Mouse (Mus musculus) heart, adult 8-10 months (tissue): ENCODE measurements around the gene Cox4i1. TPM values are rescaled to one million over a fixed set of nuclear protein-coding genes. Genes with fewer than 3 reads are reported as not detected.
"Not testable (repeated sequence)": the region's sequence is repeated elsewhere in the genome, so short reads cannot be mapped to it uniquely, and the experiment has no call there.

Experiments used
- DNase-seq: peaks from one replicate; pipeline ENCODE4 v3.0.0; 2022; ENCODE audit warnings: low spot score
- total RNA-seq, 4 experiments: library from RNA; stranded (reverse); gene quantifications; 2 replicates each; pipeline ENCODE4 v1.2.4; 2022

Cox4i1 gene
- total RNA-seq, 4 experiments from 2014 or later = 4,385 to 5,037 (median 4,791) TPM

DNA sequence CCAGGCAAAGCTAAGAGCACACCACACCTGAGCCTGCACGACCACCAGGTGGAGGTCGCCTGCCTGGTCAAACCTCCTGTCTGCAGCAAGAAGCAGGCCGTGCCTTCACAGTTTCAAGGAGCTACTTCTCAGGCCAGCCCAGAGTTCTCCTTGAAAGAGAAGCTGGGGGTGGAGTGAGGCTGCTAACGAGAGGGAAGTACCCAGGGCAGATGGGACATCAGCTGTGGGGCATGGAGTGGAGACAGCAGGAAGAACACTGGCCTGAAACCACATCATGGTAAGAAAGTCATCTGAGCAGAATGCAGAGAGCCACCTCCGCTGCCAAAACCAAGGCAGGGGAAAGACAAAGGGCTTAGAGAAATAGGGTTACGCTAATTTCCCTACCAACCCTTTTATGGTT lies 3.5 kb upstream of the Cox4i1 start:
- no peak for DNase-seq

DNA sequence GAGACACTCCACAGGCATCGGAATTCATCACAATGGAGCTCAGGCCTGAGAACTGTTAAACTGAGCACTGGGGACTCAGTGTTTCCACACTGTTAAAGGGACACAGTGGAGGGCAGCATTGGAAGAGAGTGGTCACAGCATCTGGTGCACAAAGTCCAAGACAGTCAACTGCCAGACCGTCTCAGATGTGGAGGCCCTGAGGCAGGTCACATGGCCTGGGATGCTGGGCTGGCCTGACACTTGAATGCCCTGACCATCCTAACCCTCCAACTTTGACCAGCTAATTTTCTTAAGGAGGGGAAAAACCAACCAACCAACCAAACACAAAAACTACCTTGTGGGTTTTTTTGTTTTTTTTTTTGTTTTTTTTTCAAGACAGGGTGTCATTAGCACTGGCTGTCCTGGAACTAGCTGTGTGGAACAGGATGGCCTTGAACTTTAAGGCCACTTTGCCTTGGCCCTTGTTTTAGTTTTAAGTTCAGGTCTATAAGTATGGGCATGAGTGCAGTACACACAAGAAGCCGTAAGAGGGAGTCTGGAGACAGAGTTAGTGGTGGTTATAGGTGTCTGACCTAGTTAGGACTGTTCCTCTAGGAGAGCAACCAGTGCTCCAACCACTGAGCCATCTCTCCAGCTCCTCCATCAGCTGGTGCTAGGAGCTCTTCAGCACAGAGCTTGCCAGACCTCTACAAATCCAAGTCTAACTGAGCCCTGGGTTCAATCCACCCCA lies 2.1 kb upstream of the Cox4i1 start:
- DNase-seq = no peak

DNA sequence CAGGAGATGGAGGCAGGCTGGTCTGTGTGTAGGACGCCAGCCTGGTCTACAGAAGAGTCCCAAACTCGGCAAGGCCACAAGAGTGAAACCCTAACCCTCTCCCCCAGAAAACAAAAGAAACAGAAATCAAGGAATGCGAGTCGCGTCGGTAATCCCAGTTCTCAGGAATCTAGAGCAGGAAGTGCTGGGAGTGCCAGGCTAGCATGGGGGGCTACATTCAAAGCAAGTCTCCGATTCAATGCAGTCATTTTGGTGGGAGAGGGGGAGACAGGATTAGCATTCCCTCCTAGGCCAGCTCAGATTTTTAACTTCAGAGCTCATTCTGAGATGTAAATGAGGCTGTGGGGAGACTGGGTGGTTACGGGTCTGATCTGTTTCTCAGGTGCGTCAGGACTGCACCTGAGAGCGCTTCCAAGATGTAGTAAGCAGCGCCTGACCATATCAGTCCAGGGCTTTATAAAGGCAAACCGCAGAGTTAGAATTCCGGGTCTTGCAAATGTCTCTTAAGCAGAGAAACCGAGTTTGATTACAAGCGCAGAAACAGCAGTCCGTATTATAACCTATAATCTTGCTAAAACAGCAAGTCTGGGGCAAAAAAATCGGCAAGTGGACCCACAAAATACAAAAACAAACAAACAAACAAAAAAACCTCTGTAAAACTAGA lies 1.1 kb upstream of the Cox4i1 start:
- DNase-seq = no peak

DNA sequence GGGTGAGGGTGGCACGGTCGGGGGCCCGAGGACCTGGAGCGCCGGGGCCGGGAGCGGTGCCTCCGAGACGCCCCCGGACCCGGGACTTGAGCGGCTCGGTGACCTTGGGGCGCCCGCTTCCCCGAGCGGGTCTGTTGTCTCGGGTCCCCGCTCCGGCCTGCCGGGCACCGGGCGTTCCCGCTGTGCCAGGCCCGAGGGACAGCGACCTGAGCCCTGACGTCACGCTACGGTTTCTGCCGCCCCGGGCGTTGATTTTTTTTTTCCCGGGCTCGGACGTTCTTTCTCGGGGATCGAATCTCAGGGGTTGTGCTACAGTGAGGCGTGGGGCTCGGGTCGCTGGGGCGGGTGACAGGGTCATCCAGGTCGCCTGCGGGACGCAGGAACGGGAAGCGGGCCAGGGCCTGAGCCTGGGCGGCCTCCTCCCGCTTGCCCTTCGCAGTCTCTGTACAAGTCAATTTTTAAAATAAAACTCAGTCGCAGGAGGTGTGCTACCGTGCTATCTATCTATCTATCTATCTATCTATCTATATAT lies 418 bp downstream of the Cox4i1 start, which contains the start of gene Emc8:
Gene Emc8 (minus strand): TSS at position 200 of the 532 bp plus-strand sequence.
- no peak for DNase-seq

DNA sequence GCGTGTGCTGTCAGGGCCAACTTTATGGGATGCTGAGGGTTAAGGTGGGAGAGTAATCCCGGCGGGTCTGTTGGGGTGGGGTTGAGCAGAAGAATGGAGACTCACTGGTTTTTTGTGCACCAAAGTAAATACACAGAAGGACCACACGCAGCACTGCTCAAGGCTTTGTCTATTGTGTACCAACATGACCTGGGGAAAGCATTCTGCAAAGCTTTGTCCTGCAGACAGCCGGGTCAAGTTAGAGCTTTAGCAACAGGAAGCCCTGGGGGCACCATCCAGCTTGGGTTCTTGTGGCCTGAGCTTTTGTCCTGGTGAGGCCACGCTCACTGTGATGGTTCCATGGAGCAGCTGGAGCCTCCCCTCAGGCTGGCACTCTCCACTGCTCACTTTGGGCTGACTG lies 3.8 kb downstream of the Cox4i1 start:
- DNase-seq = no peak

DNA sequence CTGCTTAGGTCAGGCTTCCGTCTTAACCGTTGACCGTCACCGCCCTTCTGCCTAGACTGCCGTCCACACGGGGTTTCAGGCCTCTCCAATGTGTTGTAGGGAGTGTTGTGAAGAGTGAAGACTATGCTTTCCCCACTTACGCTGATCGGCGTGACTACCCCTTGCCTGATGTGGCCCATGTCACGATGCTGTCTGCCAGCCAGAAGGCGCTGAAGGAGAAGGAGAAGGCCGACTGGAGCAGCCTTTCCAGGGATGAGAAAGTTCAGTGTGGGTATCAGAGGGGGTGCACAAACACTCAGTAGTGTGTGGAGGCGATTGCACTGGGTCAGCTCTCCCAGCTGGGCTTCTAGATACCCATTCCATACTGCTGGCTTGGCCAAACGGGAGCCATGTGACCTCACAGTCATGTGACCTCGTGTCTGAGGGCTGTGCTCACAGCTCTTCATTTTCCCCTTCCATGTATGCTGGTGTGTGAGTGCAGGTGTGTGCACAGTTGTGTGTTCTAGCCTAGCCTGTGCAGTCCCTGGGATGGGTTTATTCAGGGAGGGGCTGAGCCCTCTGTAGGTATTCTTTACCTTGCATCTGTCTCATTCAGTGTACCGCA lies 4.7 kb downstream of the Cox4i1 start:
- DNase-seq = no peak

DNA sequence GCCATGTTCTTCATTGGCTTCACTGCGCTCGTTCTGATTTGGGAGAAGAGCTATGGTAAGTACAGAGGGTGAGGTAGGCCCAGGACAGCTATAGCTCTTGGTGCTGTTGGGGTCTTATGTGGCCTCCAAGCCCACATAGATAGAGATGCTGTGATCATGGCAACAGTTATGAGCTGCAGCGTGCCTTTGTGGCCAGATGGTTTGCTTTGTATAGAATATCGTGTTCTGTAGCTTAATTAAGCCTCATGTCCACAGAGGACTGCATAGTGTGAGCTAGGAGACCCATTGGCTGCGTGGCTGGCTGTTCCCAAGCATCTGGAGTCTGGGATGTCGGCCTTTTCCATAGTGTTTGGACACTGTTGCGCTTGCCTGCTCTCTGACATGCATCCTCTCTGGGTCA lies 5.3 kb downstream of the Cox4i1 start:
- no peak for DNase-seq

DNA sequence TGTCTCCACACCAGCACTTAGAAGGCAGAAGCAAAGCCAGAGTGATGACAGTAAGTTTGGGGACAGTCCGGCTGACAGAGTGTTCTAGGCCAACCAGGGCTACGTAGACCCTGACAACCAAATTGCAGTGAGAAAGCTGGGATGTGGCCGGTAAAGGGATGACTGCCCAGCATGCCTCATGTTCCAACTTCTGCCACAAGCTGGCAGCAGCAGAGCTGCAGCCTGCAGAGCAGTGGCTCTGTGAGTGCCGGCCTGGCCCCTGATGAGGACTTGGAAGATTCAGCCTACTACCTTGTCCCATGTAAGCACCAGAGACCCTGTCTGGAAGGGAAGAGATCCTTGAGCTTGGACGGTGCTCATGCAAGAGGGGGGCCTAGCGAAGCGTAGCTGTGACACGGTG lies 7.7 kb downstream of the Cox4i1 start:
- no peak for DNase-seq

DNA sequence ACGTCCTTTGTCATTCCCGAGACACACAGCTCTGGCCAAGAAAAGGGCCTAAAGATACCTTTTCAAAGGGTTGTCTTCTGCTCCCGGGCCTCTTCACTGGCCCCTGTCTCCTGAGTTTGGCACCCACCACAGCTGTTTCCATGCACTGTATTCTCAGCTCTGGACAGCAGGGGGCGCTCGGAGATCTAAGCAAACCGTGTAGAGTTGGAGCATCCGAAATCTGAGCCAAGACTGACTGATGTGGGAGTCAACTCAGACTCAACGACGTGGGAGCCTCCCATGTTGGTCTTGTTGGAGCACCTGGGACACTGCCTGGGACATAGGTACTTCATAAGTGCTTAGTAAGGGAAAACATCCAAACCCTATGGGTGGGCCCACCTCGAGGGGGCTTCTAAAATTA lies 10.4 kb downstream of the Cox4i1 start:
- peak; percentile 87 for DNase-seq

DNA sequence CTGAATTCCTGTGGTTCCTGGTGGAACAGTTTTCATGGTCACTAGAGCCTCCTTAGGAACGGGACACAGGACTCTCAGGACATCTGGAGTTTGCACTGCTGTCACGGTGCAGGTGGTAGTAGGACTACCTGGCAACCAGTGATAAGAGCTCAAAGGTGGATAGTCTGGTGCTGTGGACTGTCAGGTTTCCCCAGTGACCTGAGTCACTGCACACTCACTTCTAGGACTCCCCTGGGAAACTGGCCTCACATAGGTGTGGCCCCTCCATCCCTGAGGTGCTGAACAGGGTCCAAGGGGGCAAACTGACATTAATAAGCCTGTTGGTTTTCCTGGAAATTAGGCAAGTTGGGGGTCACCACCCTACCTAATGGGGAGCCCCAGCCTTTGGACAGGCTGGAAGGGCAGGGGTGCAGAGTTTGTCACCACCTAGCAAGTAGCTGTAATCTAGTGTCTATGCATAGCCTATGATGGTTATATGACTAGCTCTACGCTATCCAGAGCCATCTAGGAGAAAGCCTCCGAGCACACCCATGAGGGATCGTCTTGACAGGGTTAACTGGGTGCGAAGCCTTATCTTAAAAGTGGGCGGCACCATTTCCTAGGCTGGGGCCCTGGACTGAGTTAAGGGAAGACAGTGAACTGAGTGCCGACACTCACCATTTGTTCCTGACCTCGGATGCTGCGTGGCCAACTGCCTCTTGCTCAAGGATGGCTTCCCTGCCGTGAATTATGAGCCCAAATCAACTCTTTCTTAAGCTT lies 11.8 kb downstream of the Cox4i1 start:
- DNase-seq = no peak

DNA sequence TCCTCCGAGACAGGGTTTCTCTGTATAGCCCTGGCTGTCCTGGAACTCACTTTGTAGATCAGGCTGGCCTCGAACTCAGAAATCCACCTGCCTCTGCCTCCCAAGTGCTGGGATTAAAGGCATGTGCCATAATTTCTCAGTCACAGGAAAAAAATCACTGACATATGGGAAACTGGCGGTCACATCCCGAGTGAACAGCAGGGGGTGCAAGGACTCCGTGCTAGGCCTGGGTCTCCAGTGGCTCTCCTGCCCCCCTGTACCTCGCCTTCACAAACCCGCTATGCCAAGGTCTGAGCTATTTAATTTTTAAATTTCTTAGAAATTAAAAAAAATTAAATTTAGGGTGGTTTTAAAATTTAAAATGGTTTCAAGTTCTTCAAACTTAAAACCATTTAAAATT lies 12.4 kb downstream of the Cox4i1 start:
- DNase-seq = not testable (repeated sequence)

DNA sequence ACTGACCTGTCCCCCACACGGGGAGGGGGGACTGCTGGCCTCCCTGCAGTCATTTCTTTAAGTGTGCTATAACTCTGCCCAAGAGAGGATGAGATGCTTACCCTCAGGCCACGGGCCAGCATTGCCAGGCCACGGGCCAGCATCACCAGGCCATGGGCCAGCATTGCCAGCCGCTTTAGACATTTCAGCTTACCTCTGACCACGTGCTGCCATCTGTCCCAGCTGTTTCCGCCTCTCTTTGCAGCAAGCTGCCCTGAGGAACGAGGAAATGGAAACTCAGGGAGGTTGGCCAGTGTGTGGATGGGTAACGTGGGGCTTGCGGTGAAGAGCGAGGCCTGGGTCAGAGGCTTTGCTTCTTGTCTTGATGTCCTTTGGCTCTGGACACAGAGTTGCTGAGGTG lies 13.1 kb downstream of the Cox4i1 start:
- DNase-seq = no peak

DNA sequence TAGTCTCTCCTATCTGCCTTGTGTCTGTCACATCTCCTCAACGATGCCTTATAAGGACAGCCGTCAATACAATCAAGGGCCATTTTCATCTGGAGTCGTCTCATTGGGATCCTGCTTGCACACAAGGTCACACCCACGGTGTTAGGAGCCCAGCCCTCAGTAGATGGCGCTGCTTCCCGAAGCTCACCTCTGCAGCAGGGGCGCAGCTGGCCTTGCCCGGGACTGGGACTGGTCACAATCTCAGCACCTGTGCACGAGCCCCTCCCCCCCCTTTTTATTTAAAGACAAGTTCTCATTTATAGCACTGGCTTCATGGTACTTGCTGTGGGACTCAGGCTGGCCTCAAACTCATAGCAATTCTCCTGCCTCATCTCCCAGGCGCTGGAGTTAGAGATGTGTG lies 15.6 kb downstream of the Cox4i1 start:
- DNase-seq = peak; percentile 70

DNA sequence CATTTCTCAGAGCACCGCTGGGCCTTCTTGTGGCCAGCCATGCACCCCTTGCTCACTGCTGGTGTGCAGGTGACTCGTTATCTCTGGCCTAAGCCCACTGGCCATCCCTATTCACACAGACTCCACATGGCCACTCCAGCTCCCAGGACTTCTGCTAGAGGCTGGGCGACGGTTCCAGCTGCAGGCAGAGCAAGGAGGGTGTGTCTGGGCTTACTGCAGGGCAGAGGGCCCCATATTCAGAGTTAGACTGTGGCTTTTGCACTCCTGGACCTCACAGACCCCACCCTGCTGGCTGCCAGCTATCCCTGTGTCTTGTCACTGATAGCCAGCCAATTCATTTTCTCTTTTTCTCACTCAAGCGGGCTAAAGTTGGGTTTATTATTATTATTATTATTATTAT lies 16.1 kb downstream of the Cox4i1 start:
- DNase-seq = no peak

DNA sequence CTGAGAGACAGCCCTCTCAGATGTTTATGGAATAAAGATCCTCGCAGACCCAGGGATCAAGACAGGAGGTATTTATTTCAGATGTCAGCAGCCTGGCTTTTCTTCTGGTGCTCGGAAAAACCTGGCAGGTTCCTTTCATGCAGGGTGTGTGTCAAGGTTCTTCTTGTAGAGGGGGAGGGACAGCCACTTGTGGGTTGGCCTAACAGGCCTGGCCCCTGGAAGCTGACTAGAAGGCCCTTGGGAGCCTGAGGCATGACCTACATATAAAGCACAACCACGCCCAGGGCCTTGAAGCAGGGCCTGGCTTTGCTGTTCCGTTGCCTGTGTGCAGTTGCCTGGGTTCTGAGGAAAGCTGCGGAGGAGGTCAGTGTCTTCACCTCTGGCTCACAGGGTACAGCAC lies 17.1 kb downstream of the Cox4i1 start:
- peak; percentile 58 for DNase-seq

DNA sequence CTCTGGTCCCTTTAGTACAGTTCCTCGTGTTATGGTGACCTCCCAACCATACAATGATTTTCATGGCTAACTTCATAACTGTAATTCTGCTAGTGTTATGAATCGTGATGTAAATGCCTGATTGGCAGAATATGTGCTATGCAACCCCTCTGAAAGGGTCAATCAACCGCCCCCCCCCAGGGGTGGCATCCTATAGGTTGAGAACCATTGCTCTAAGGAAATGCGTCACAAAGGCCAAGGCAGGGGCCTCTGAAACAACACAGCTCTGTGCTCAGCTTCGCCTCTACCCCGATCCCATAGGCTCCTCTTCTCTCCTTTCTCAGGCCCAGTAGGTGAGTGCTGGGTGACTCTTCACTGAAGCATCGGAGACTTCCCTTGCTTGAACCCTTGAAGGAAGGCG lies 17.6 kb downstream of the Cox4i1 start:
- no peak for DNase-seq

DNA sequence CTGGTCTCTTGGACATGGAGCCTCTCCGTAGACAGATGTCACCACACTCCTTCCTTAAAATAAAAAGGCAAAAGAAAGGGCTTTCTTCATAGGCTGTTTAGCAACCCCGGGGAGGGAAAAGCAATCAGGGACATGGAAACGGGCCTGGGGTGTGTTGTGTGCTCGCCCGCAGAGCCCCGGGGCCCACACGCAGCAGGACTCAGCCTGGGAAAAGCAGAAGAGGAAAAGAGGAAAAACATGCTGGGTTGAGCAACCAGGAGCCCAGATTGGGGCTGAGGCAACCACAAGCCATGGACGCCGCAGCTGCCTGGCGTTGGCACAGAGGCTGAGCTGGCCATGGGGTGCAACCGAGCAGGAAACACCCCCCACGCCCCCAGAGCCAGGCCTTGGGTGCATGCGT lies 18.0 kb downstream of the Cox4i1 start:
- DNase-seq = peak; percentile 54

DNA sequence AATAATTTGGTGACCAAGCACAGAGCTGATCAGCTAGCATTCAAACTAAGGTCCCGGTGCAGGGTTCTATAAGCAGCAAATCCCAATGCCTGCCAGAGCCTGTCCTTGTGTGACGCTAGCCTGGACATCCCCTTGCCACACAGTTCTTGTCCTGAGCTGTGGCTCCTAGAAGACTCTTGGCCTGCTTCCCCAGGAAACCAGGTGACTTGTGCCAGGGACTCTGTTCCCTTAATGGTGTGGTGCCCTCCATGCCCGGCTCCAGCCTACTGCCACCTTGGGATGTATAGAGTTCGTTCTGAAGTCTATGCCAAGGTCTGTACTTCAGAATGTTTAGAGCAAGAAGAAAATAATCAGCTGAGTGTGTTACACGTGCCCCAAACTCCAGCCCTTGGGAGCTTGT lies 18.6 kb downstream of the Cox4i1 start:
- no peak for DNase-seq

DNA sequence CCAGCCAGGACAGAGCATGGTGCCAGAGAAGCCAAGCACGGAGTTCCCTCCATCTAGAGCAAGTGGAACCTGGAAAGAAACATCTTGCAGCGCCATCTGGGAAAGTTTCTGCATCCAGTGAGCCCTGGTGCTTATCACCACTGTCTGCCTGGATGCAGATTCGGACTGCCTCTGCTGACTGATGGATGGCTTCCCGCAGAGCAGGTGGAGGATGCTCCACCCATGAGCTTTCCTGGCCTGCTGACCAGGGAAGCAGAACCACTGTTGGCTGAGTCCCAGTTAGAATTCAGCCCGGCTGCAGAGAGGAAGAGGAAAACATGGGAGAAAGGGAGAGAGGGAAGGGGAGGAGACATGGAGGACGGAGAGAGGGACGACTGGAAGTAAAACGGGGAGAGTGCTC lies 19.8 kb downstream of the Cox4i1 start:
- DNase-seq = peak; percentile 62

DNA sequence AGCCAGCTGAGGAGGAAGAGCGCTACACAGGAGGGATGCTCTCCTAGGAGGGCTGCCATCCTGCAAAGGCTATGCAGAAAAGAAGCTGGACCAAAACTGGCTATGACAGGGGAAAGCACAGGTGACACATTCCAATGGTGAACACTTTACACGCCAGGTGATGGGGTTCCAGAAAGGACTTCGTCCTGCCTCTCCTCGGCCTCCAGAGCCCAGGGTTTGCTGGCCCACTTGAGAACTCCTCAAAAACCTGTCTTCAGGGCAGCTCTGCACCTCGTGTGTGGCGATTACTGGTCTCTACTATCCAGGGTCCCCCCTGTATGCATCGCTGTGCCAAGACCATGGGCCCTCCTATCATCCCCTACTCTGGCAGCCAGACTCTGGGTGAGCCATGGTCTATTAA lies 20.5 kb downstream of the Cox4i1 start:
- DNase-seq = no peak

DNA sequence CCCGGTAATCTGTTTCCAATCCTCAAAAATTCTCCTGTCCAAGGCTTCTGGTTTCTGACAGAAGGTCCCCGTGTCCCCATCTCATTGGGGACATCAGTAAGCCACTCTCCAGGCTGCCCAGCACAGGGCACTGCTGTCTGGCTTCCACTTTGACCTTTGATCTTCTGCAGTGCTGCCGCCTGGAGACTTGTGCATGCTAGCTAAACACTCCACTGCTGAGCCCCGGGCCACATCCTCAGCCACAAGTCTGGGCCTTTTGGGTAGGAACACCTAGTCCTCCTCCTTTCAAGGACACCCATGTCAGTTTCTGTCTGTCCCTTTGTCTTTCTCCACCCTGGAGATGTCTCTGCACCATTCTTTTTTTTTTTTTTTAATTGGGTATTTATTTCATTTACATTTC lies 24.9 kb downstream of the Cox4i1 start:
- DNase-seq = no peak

DNA sequence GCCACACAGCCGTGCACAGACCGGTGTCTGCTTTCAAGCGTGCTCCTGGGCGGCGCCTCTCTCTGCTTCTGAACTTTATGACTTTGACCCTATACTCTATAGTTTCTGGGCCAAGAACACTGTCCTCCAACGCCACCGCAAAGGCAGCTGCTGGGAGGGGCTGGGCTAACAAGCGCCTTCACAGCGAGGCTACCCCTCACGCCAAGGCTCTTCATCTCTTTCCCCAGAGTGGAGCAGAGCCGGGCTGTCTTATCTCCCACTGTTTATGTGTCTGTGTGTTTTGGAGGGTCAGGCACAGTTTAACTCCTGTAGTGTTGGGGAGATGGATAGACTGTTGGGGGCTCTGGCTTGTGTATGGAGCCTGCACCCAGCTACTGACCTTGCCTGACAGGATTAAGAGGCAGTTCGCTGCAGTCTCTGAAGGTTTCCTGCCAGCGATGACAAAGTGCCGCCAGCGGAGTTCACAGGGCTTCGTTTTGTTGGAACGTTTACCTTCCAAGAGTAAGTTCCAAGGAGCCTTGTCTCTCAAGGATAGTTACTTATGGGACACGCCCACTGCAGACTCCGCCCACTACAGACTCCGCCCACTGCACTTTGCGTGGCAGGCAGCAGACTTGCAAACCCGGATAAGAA lies 26.0 kb downstream of the Cox4i1 start:
- DNase-seq = no peak
